Mouse (Mus musculus) testis, adult 2 months (tissue): ENCODE results near the gene Pakap.

Experiments
- CTCF ChIP-seq: fragments of 200-500 bp; IDR thresholded peaks from 2 replicates; pipeline ENCODE4 v1.5.1; 2012; ENCODE audit warnings: low read depth, mild to moderate bottlenecking, inconsistent platforms, low read length, moderate library complexity; ENCODE audit not compliant: control insufficient read depth, insufficient read depth, insufficient replicate concordance
- POLR2A ChIP-seq: fragments of 200-500 bp; IDR thresholded peaks from 2 replicates; pipeline ENCODE4 v1.6.1; 2012; ENCODE audit warnings: low read depth, mild to moderate bottlenecking, inconsistent platforms, low read length, moderate library complexity; ENCODE audit not compliant: control insufficient read depth

DNA sequence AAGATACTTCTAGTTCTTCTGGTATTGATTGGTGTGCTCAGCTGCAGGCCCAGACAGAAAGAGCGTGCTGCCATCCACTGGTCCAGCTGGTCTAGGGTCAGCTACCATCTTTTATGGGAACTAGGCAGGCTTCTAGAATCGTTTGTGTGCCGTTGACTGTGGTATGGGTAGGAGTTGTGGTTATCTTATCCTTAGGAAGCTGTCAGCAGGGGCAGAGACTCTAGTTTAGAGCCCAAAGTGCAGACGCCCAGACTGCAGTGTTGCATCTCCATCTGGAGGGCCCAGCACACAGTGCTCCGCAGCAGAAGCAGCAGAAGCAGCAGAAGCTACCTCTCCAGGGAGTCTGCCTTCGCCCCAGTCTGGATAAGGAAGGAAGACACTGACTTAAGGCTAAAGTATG is 281.5 kb downstream of the Pakap start:
- TF ChIP-seq POLR2A (no peak), CTCF (no peak; the same call in 1 of the 2 replicates)
